Mouse (Mus musculus) liver, embryonic 14.5 days (tissue): ENCODE measurements around the gene Nubp2.

Source experiments
- CTCF ChIP-seq: IDR thresholded peaks from 2 replicates; pipeline ENCODE4 v1.5.1; 2016; ENCODE audit warnings: antibody characterized with exemption, low read depth, control low read depth
- EP300 ChIP-seq: IDR thresholded peaks from 2 replicates; pipeline ENCODE4 v1.6.1; 2016; ENCODE audit warnings: antibody characterized with exemption, low read depth

DNA sequence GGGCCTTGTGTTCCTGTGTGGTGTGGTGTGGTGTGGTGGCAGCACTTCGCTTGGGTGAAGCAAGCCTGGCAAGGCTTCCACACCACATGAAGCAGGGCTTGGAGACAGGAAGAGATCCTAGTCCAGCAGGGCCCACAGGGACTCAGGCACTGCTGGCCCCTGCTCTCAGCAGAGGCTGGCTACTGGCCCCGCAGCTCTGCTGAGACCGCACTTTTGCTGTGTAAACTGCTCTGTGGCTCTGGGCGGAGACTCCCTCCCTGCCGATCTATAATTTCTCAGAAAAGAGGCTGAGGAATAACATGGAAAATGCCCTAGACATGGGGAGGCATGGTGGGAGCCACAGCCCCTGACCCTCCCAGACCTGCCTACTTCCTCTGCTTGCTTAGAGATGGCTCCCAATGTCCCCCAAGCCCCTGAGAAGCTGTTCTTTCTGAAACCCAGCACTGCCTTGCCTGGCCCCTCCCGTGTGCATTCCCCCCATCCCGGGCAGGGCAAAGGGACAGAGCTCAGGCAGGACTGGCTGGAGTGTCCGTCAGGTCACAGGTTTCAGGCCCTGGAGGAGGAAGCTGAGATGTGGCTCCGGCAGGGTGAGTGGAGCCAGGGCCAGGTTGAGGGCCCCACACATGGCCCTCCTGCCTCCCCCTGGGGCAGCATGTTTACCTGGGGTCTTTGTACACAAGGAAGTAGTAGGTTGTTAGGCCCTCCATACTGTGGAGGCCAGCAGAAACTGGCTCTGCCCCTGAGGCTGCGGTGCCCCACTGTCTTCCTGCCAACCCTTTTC is 8.6 kb downstream of the Nubp2 start:
- TF ChIP-seq EP300 (no peak), CTCF (no peak)
